Mouse (Mus musculus) C2C12 (cell line): ENCODE data around the gene Yars.

Experiments used
- CTCF ChIP-seq: IDR thresholded peaks from one replicate; pipeline ENCODE4 v1.5.1; 2011; ENCODE audit not compliant: control insufficient read depth, insufficient read depth, insufficient read length
- USF1 ChIP-seq: IDR thresholded peaks from one replicate; pipeline ENCODE4 v1.6.1; 2011; ENCODE audit warnings: low read depth, mild to moderate bottlenecking, control low read depth, moderate library complexity

DNA sequence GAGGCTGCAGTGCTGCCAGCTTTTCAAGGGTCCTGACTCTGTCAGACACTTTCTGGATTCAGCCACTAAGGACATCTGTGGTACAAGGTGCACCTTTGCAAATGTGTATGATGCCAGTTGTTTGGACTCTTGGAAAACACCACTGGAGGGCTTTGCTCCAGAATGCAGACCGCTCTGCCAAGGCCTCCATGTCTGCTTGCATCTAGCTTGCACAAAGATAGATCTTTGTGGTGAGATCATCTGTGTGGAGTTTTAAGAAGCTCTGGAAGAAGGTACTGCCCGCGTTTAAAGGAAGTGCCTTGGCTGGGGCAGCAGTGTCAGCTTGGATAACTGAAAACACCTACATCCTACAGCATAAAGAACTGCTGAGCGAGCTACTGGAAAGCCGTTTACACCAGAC is 46.1 kb upstream of the Yars start:
- TF ChIP-seq USF1 (no peak), CTCF (no peak)
